Comparison of ENCODE assay signal across 28 mouse cellular contexts in genomic region chr7:70166081-70166480, GRCm38 (mm10).
A peak's percentile ranks its signal among the peaks of the same experiment; 100 is the strongest.
DNase-seq lines count a peak whose midpoint lies in the region; ATAC-seq lines count a peak whose summit lies in the region.
"Had no signal": no experiment of that assay in that cellular context is flagged by ENCODE, and none has a peak within 500 bp of the region (broad histone marks: within the 10 kb centered on the region; RNA-seq: fewer than 3 reads in every experiment).

No protein-coding gene starts in this region.

- H3K4me1 ChIP-seq in forebrain, embryonic 10.5 days, result peaks cover 53% of the 10 kb centered on the region
- H3K4me1 ChIP-seq in forebrain, embryonic 14.5 days (ENCODE audit: control insufficient read depth, insufficient read depth, low read length), result no peaks in the 10 kb centered on the region
- H3K4me1 ChIP-seq in forebrain, embryonic 12.5 days, result peaks cover 17% of the 10 kb centered on the region
- no peaks in the 10 kb centered on the region for H3K4me1 ChIP-seq in forebrain, embryonic 16.5 days (replicated peaks; ENCODE audit: control insufficient read depth, insufficient read depth, low read length)
- peaks cover 62% of the 10 kb centered on the region for H3K4me1 ChIP-seq in midbrain, embryonic 10.5 days
- H3K4me1 ChIP-seq in midbrain, embryonic 13.5 days (replicated peaks), result peaks cover 14% of the 10 kb centered on the region
- H3K4me1 ChIP-seq in midbrain, embryonic 12.5 days, result peaks cover 17% of the 10 kb centered on the region
- H3K4me1 ChIP-seq in midbrain, embryonic 15.5 days, result no peaks in the 10 kb centered on the region
- H3K4me1 ChIP-seq: embryonic facial prominence, embryonic 13.5 days; embryonic facial prominence, embryonic 15.5 days had no signal

- 32% methylated on average over 5 of the region's 5 CpGs for WGBS in forebrain, embryonic 10.5 days
- WGBS in forebrain, embryonic 14.5 days, result 14% methylated on average over 5 of the region's 5 CpGs
- 15% methylated on average over 5 of the region's 5 CpGs for WGBS in forebrain, embryonic 12.5 days
- 15% methylated on average over 5 of the region's 5 CpGs for WGBS in forebrain, embryonic 16.5 days
- WGBS in midbrain, embryonic 10.5 days, result 19% methylated on average over 5 of the region's 5 CpGs
- WGBS in midbrain, embryonic 13.5 days, result 5% methylated on average over 5 of the region's 5 CpGs
- WGBS in midbrain, embryonic 12.5 days, result 10% methylated on average over 5 of the region's 5 CpGs
- 16% methylated on average over 5 of the region's 5 CpGs for WGBS in midbrain, embryonic 15.5 days

- no peak for DNase-seq in forebrain, embryonic 10.5 days (ENCODE audit: extremely low spot score, low spot score)
- no peak for DNase-seq in forebrain, embryonic 14.5 days (ENCODE audit: low spot score)
- no peak for DNase-seq in midbrain, embryonic 10.5 days (ENCODE audit: low spot score)
- DNase-seq: adrenal gland, adult 8-10 months; adrenal gland, postnatal 14 days; adrenal gland, postnatal 36 days; B cell, adult 2 months; cerebellum, adult 11 months; cerebellum, adult 18-20 months; cerebellum, adult 8-10 months; cerebellum, adult 9-11 months; cerebellum, postnatal 14 days; cerebellum, postnatal 36 days; embryo, embryonic 11 days had no signal

- H3K27me3 ChIP-seq in forebrain, embryonic 10.5 days (ENCODE audit: poor library complexity, severe bottlenecking), result peaks cover 100% of the 10 kb centered on the region
- H3K27me3 ChIP-seq in forebrain, embryonic 14.5 days (replicated peaks; ENCODE audit: control insufficient read depth, insufficient read depth, low read length), result peaks cover 71% of the 10 kb centered on the region
- peaks cover 74% of the 10 kb centered on the region for H3K27me3 ChIP-seq in forebrain, embryonic 12.5 days
- H3K27me3 ChIP-seq in forebrain, embryonic 16.5 days (replicated peaks; ENCODE audit: control insufficient read depth, insufficient read depth, low read length), result peaks cover 69% of the 10 kb centered on the region
- H3K27me3 ChIP-seq in midbrain, embryonic 10.5 days (ENCODE audit: low read depth, poor library complexity, severe bottlenecking), result peaks cover 100% of the 10 kb centered on the region
- H3K27me3 ChIP-seq in midbrain, embryonic 13.5 days, result peaks cover 96% of the 10 kb centered on the region
- H3K27me3 ChIP-seq in midbrain, embryonic 12.5 days, result peaks cover 78% of the 10 kb centered on the region
- peaks cover 86% of the 10 kb centered on the region for H3K27me3 ChIP-seq in midbrain, embryonic 15.5 days (replicated peaks)
- H3K27me3 ChIP-seq: CH12.LX; embryonic facial prominence, embryonic 15.5 days; Patski had no signal

- H3K9ac ChIP-seq in forebrain, embryonic 14.5 days (ENCODE audit: low read length), result no peak overlapping the region
- H3K9ac ChIP-seq in forebrain, embryonic 12.5 days, result no peak overlapping the region
- H3K9ac ChIP-seq in forebrain, embryonic 16.5 days (replicated peaks; ENCODE audit: low read depth, low read length), result no peak overlapping the region
- H3K9ac ChIP-seq in midbrain, embryonic 13.5 days (replicated peaks), result no peak overlapping the region
- no peak overlapping the region for H3K9ac ChIP-seq in midbrain, embryonic 12.5 days (replicated peaks)
- no peak overlapping the region for H3K9ac ChIP-seq in midbrain, embryonic 15.5 days
- H3K9ac ChIP-seq: embryonic facial prominence, embryonic 13.5 days; embryonic facial prominence, embryonic 15.5 days; forebrain, embryonic 13.5 days had no signal

- H3K9me3 ChIP-seq in forebrain, embryonic 10.5 days, result no peaks in the 10 kb centered on the region
- no peaks in the 10 kb centered on the region for H3K9me3 ChIP-seq in forebrain, embryonic 14.5 days (replicated peaks; ENCODE audit: control insufficient read depth, low read length)
- H3K9me3 ChIP-seq in forebrain, embryonic 12.5 days, result no peaks in the 10 kb centered on the region
- 0 out of 2 replicates have a peak, but pooled peaks cover 1% of the 10 kb centered on the region for H3K9me3 ChIP-seq in forebrain, embryonic 16.5 days (ENCODE audit: control insufficient read depth, low read length)
- H3K9me3 ChIP-seq in midbrain, embryonic 10.5 days (replicated peaks), result no peaks in the 10 kb centered on the region
- H3K9me3 ChIP-seq in midbrain, embryonic 13.5 days, result no peaks in the 10 kb centered on the region
- H3K9me3 ChIP-seq in midbrain, embryonic 12.5 days, result no peaks in the 10 kb centered on the region
- no peaks in the 10 kb centered on the region for H3K9me3 ChIP-seq in midbrain, embryonic 15.5 days
- H3K9me3 ChIP-seq: embryonic facial prominence, embryonic 13.5 days; embryonic facial prominence, embryonic 15.5 days; forebrain, embryonic 13.5 days had no signal

- H3K27ac ChIP-seq in forebrain, embryonic 10.5 days, result peak overlapping the region; percentile 80; the same call in 1 of the 2 replicates
- no peak overlapping the region for H3K27ac ChIP-seq in forebrain, embryonic 14.5 days (ENCODE audit: low read depth, low read length)
- H3K27ac ChIP-seq in forebrain, embryonic 12.5 days, result peak overlapping the region; percentile 72; the same call in 1 of the 2 replicates
- no peak overlapping the region for H3K27ac ChIP-seq in forebrain, embryonic 16.5 days (ENCODE audit: low read length)
- H3K27ac ChIP-seq in midbrain, embryonic 10.5 days (replicated peaks), result peak overlapping the region; percentile 58
- no peak overlapping the region for H3K27ac ChIP-seq in midbrain, embryonic 13.5 days
- H3K27ac ChIP-seq in midbrain, embryonic 12.5 days (replicated peaks), result peak overlapping the region; percentile 63
- H3K27ac ChIP-seq in midbrain, embryonic 15.5 days, result no peak overlapping the region
- H3K27ac ChIP-seq: embryonic facial prominence, embryonic 13.5 days; embryonic facial prominence, embryonic 15.5 days; forebrain, embryonic 13.5 days had no signal

- H3K4me2 ChIP-seq in forebrain, embryonic 14.5 days (ENCODE audit: low read length), result no peak overlapping the region
- H3K4me2 ChIP-seq in forebrain, embryonic 12.5 days, result no peak overlapping the region
- no peak overlapping the region for H3K4me2 ChIP-seq in forebrain, embryonic 16.5 days (ENCODE audit: low read length)
- no peak overlapping the region for H3K4me2 ChIP-seq in midbrain, embryonic 13.5 days (replicated peaks)
- no peak overlapping the region for H3K4me2 ChIP-seq in midbrain, embryonic 12.5 days (replicated peaks)
- no peak overlapping the region for H3K4me2 ChIP-seq in midbrain, embryonic 15.5 days
- H3K4me2 ChIP-seq: embryonic facial prominence, embryonic 13.5 days; embryonic facial prominence, embryonic 15.5 days; forebrain, embryonic 13.5 days had no signal

- no peak for ATAC-seq in forebrain, embryonic 14.5 days
- ATAC-seq in forebrain, embryonic 12.5 days (ENCODE audit: low FRiP score), result peak; percentile 52; the same call in 1 of the 2 replicates
- ATAC-seq in forebrain, embryonic 16.5 days, result no peak
- no peak for ATAC-seq in midbrain, embryonic 13.5 days
- no peak for ATAC-seq in midbrain, embryonic 12.5 days (ENCODE audit: low FRiP score, low read depth)
- no peak for ATAC-seq in midbrain, embryonic 15.5 days (replicated peaks)
- ATAC-seq: activated CD4-positive, CD25-positive, alpha-beta regulatory T cell, adult 4 months; CD4-positive, CD25-positive, alpha-beta regulatory T cell, adult 4 months; forebrain, embryonic 13.5 days; Patski had no signal

- no peak overlapping the region for H3K4me3 ChIP-seq in forebrain, embryonic 10.5 days
- H3K4me3 ChIP-seq in forebrain, embryonic 14.5 days (ENCODE audit: low read depth, low read length), result no peak overlapping the region
- no peak overlapping the region for H3K4me3 ChIP-seq in forebrain, embryonic 12.5 days (replicated peaks)
- H3K4me3 ChIP-seq in forebrain, embryonic 16.5 days (replicated peaks; ENCODE audit: low read length), result no peak overlapping the region
- H3K4me3 ChIP-seq in midbrain, embryonic 10.5 days, result no peak overlapping the region
- no peak overlapping the region for H3K4me3 ChIP-seq in midbrain, embryonic 13.5 days (replicated peaks)
- H3K4me3 ChIP-seq in midbrain, embryonic 12.5 days, result no peak overlapping the region
- no peak overlapping the region for H3K4me3 ChIP-seq in midbrain, embryonic 15.5 days
- H3K4me3 ChIP-seq: embryonic facial prominence, embryonic 13.5 days; embryonic facial prominence, embryonic 15.5 days; erythroblast, embryonic 14.5 days; forebrain, embryonic 13.5 days had no signal

- H3K36me3 ChIP-seq in forebrain, embryonic 10.5 days (replicated peaks), result no peaks in the 10 kb centered on the region
- no peaks in the 10 kb centered on the region for H3K36me3 ChIP-seq in forebrain, embryonic 14.5 days (ENCODE audit: control insufficient read depth, insufficient read depth, low read length)
- H3K36me3 ChIP-seq in forebrain, embryonic 12.5 days (replicated peaks), result no peaks in the 10 kb centered on the region
- no peaks in the 10 kb centered on the region for H3K36me3 ChIP-seq in forebrain, embryonic 16.5 days (ENCODE audit: control insufficient read depth, insufficient read depth)
- no peaks in the 10 kb centered on the region for H3K36me3 ChIP-seq in midbrain, embryonic 10.5 days
- H3K36me3 ChIP-seq in midbrain, embryonic 13.5 days, result no peaks in the 10 kb centered on the region
- H3K36me3 ChIP-seq in midbrain, embryonic 12.5 days, result no peaks in the 10 kb centered on the region
- H3K36me3 ChIP-seq in midbrain, embryonic 15.5 days (replicated peaks), result no peaks in the 10 kb centered on the region
- H3K36me3 ChIP-seq: embryonic facial prominence, embryonic 13.5 days; embryonic facial prominence, embryonic 15.5 days; G1E had no signal

Comparison
In these comparisons a context has a peak if more than half of its experiments do, and no peak if none do; other contexts are left out.
1. H3K27ac ChIP-seq: peak in forebrain, embryonic 10.5 days (single experiment), forebrain, embryonic 12.5 days (single experiment), midbrain, embryonic 10.5 days (single experiment) and midbrain, embryonic 12.5 days (single experiment); none in forebrain, embryonic 14.5 days (single experiment), forebrain, embryonic 16.5 days (single experiment), midbrain, embryonic 13.5 days (single experiment) and midbrain, embryonic 15.5 days (single experiment).